In the genomic region with DNA sequence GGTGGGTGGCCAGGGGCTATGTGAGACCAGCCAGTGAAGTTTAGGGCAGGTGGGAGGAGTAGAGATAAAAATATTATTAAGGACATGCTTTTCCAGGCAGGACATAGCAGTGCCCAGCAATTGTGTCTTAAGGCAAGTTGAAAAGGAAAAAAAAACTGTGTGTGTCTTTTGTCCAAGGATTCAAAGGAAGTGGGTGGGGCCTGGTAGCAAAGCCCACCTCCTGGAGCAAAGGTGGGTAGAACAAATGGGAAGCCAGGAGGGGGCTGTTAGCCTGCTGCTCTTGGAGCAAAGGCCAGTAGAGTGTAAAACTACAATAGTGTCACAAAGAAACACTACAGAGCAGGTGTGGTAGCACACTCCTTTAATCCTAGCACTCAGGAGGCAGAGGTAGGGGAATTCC, we compare ENCODE assay signal across 16 mouse cellular contexts.
"Had no signal": no experiment of that assay in that cellular context is flagged by ENCODE, and none has a peak within 500 bp of the region (broad histone marks: within the 10 kb centered on the region; RNA-seq: fewer than 3 reads in every experiment).

No protein-coding gene starts in this region.

- H3K36me3 ChIP-seq: midbrain, embryonic 15.5 days had no signal

- H3K4me1 ChIP-seq: liver, embryonic 15.5 days; lung, embryonic 15.5 days; midbrain, embryonic 15.5 days; neural tube, embryonic 12.5 days had no signal

- H3K27ac ChIP-seq: liver, embryonic 15.5 days; lung, embryonic 15.5 days; macrophage; midbrain, embryonic 13.5 days; midbrain, embryonic 15.5 days; neural tube, embryonic 12.5 days had no signal

- H3K4me3 ChIP-seq: liver, embryonic 15.5 days; lung, embryonic 15.5 days; megakaryocyte, embryonic 14.5 days; midbrain, embryonic 13.5 days; midbrain, embryonic 15.5 days; neural tube, embryonic 12.5 days had no signal

- H3K9ac ChIP-seq: liver, embryonic 15.5 days; liver, postnatal 0 days; lung, embryonic 15.5 days; midbrain, embryonic 13.5 days; midbrain, embryonic 15.5 days; neural tube, embryonic 12.5 days had no signal

- H3K27me3 ChIP-seq: liver, embryonic 15.5 days; lung, embryonic 15.5 days; megakaryocyte, embryonic 14.5 days; midbrain, embryonic 13.5 days; midbrain, embryonic 15.5 days; neural tube, embryonic 12.5 days had no signal

- H3K9me3 ChIP-seq: liver, embryonic 15.5 days; lung, embryonic 15.5 days; megakaryocyte, embryonic 14.5 days; midbrain, embryonic 13.5 days; midbrain, embryonic 15.5 days; neural tube, embryonic 12.5 days had no signal

- DNase-seq: liver, postnatal 0 days; lung, adult 2 months; lung, postnatal 36 days; right cerebral cortex, postnatal 25 days; right cerebral cortex, postnatal 4 days; spleen, adult 18-20 months; thymus, adult 18-20 months; thymus, postnatal 14 days; thymus, postnatal 36 days had no signal
